Mouse (Mus musculus) heart, postnatal 0 days (tissue): Measurements from ENCODE around the gene Prkn.

Source experiments
- CTCF ChIP-seq: IDR thresholded peaks from 2 replicates; pipeline ENCODE4 v1.5.1; 2016; ENCODE audit warnings: antibody characterized with exemption, control low read depth, low read depth
- EP300 ChIP-seq: IDR thresholded peaks from 2 replicates; pipeline ENCODE4 v1.6.1; 2016; ENCODE audit warnings: antibody characterized with exemption, low read depth

DNA sequence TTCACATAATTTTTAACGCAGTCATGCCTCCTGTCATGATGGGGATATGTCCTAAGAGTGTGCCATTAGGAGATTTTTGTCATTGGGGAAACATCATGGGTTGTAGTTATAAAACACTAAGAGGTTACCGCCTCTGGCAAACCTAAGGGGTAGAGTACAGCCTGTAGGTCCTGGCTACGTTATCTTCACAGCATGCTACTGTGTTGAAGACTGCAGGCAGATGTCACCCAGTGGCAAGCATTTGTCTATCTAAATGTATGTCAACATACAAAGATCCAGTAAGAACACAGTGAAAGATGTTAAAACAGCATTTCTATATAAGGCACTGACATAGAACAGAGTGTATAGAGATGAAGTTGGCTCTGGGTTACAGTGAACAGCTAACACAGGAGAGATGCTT is 1155.3 kb downstream of the Prkn start:
- TF ChIP-seq CTCF, result no peak
- no peak for TF ChIP-seq EP300
